14 mouse cellular contexts compared by ENCODE assay signal in genomic region chr10:121238551-121238950, GRCm38 (mm10).
"Had no signal": no experiment of that assay in that cellular context is flagged by ENCODE, and none has a peak within 500 bp of the region (broad histone marks: within the 10 kb centered on the region; RNA-seq: fewer than 3 reads in every experiment).

No protein-coding gene starts in this region.

- H3K27ac ChIP-seq: kidney, embryonic 15.5 days; left cerebral cortex, adult 2 months; limb, embryonic 15.5 days; liver, embryonic 12.5 days; neural tube, embryonic 15.5 days; stomach, embryonic 15.5 days had no signal

- H3K9me3 ChIP-seq: kidney, embryonic 15.5 days; limb, embryonic 15.5 days; liver, embryonic 12.5 days; neural tube, embryonic 15.5 days; stomach, embryonic 15.5 days had no signal

- H3K36me3 ChIP-seq: kidney, embryonic 15.5 days; limb, embryonic 15.5 days; liver, embryonic 12.5 days; neural tube, embryonic 15.5 days; stomach, embryonic 15.5 days had no signal

- DNase-seq: kidney, adult 2 months; kidney, postnatal 14 days; lung, embryonic 14.5 days; lung, postnatal 10 days; lung, postnatal 4 days; thymus, adult 2 months; thymus, postnatal 25 days had no signal

- H3K4me3 ChIP-seq: kidney, embryonic 15.5 days; left cerebral cortex, adult 2 months; limb, embryonic 15.5 days; liver, embryonic 12.5 days; myocyte; neural tube, embryonic 15.5 days; stomach, embryonic 15.5 days had no signal

- ATAC-seq: liver, embryonic 12.5 days had no signal

- H3K4me1 ChIP-seq: liver, embryonic 12.5 days; stomach, embryonic 15.5 days had no signal

- H3K4me2 ChIP-seq: kidney, embryonic 15.5 days; limb, embryonic 15.5 days; liver, embryonic 12.5 days; lung, embryonic 14.5 days; neural tube, embryonic 15.5 days; stomach, embryonic 15.5 days had no signal

- H3K9ac ChIP-seq: kidney, embryonic 15.5 days; limb, embryonic 15.5 days; liver, embryonic 12.5 days; lung, embryonic 14.5 days; neural tube, embryonic 15.5 days; stomach, embryonic 15.5 days had no signal

- H3K27me3 ChIP-seq: limb, embryonic 15.5 days; liver, embryonic 12.5 days; neural tube, embryonic 15.5 days; stomach, embryonic 15.5 days had no signal
